Mouse (Mus musculus): ENCODE data around the gene Tuba1a.
"Not testable (repeated sequence)": the region's sequence is repeated elsewhere in the genome, so short reads cannot be mapped to it uniquely, and the experiment has no call there.

The Tuba1a gene

GRCm38 (mm10) chr15:98985240-98985981 is 31.9 kb upstream of the Tuba1a start:
- peak; percentile 82 for DNase-seq (ENCODE audit: low spot score)

GRCm38 (mm10) chr15:98984681-98985080 is 31.2 kb upstream of the Tuba1a start:
- no peak for DNase-seq (ENCODE audit: low spot score)

GRCm38 (mm10) chr15:98983431-98984081 is 30.1 kb upstream of the Tuba1a start:
- peak; percentile 83 for DNase-seq (ENCODE audit: low spot score)

GRCm38 (mm10) chr15:98982100-98982499 is 28.6 kb upstream of the Tuba1a start:
- DNase-seq (ENCODE audit: low spot score) = no peak

GRCm38 (mm10) chr15:98980012-98980614 is 26.6 kb upstream of the Tuba1a start:
- DNase-seq (ENCODE audit: low spot score) = no peak

DNA sequence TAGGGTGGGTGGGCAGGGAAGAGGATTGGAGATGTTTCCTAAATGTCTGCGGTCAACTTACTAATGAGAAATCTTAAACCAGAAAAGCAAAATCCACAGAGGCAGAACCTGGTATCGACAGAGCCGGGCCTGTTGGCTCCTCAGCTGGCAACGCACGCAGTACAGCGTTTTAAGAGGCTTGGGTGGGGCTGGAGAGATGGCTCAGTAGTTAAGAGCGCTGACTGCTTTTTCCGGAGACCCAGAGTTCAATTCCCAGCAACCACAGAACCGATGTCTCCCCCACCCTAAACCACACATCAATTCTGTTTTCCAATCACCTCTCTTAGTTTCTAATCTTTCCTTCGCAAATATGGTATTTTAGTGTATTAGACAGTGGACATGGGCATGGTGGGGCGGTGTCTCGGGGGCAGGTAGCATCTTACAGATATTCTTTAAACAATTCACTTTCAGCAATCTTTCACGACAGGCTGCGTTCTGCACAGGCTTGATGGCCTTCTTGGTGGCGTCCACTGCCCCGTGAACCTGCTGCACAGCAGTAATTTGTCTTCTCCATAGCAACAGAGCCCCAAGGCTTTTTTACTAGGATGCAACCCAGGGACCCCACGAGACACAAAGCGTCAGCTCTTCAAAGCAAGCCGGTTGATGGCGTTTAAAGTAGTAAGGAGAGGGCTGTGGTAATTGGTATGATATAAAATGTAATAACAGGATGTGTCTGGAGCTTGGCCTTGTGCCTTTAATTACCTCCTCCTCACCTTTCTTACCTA is 25.1 kb upstream of the Tuba1a start:
- DNase-seq (ENCODE audit: low spot score) = no peak

DNA sequence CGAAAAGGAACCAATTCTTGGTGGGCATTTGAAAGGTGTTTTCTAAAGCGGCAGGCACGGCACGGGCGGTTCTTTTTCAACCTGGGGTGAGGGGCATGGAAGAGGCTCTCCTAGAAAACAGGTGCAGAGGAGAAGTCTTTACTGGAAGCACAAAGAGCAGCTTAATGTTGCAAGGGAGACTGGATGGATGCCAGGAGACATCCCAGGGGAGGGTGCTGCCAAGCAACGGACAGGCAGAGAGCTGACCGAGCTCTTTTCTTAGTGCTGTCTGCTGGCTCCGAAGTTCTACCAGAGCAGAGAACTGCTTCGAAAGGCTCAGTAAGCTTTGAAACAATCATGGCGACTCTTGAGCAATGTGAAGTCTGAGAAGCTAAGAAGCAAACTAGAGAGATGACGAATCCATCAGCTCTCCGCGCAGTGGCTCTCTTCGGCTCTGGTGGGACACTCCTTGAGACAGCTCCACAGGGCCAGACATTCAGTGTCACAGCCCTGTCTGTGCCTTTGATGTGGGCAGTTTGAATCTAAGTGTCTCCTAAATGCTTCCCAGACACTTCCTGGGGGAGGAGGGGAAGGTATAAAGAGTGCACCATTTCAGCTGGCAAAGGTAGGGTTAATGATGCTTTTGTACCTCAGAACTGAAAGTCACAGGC is 24.4 kb upstream of the Tuba1a start:
- DNase-seq (ENCODE audit: low spot score) = no peak

DNA sequence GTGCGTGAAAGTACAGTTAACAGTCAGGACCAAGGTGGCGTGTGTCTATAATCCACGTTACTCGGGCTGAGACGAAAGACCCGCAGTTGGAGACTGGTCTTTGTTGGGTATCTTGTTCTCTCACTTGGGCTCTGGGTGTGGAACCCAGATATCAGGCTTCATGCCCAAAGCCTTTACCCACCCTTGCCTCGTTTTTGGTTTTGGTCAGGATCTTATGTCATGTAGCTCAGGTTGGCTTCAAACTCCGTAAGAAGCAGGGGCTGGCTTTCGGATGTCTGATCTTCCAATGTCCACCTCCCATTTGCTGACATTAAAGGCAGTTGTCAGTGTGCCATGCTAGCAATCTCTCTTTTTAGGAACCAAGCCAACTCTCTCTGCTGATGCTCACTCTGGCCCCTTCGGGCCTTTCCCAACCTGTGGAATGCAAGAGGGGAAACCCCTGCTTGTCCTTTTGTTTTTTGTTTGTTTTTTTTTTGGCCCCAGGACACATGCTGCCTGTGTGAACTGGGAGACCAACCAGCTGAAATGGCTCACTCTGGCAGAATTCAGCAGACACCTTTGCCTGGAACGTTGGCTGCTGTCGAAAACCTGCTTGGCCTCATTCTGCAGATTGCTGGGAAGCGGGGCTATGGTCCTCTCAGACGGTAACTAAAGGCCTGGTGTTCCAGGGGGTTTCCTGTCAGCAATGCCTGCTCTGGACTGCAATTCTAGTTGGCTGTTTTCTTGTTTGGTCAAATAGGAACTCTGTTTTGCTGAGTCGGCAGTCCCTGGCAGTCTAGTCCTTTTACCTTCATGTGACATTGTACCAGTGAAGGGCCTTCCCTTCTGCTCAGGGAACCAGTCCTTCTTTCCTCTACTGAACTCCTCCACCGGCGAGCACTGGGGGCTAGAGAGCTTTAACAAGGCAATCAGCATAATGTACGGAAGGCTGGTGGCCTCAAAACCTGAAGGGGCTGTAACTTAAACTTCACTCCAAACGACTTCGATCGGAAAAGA is 23.6 kb upstream of the Tuba1a start:
- no peak for DNase-seq (ENCODE audit: low spot score)

DNA sequence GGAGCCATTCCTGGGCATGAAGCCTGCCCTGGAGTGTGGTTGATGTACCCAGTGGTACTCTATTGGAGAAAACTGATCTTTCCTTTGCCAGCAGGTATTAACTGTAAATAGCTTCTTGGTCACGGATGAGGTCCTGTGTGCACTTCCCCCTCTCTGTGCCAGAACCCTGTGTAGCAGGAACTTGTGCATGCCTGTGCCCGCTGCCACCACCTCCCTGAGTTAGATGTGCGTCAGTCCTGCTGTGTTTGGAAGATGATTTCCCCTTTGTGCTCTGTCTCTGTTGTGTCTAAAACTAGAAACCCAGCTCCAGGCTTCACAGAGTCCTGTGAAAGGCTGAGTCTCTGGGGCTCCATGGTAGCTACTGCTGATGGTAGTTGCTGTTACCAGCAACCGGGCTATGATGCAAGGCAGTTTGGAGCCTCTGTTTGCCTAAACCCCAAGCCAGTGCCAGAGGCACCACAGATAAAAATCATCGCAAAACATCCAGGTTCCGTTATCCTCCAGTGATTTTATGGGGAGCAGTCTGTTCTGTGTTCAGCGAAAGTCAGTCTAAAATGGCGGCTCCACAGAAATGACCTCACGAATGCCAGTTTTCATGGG is 19.6 kb upstream of the Tuba1a start:
- DNase-seq (ENCODE audit: low spot score) = no peak

DNA sequence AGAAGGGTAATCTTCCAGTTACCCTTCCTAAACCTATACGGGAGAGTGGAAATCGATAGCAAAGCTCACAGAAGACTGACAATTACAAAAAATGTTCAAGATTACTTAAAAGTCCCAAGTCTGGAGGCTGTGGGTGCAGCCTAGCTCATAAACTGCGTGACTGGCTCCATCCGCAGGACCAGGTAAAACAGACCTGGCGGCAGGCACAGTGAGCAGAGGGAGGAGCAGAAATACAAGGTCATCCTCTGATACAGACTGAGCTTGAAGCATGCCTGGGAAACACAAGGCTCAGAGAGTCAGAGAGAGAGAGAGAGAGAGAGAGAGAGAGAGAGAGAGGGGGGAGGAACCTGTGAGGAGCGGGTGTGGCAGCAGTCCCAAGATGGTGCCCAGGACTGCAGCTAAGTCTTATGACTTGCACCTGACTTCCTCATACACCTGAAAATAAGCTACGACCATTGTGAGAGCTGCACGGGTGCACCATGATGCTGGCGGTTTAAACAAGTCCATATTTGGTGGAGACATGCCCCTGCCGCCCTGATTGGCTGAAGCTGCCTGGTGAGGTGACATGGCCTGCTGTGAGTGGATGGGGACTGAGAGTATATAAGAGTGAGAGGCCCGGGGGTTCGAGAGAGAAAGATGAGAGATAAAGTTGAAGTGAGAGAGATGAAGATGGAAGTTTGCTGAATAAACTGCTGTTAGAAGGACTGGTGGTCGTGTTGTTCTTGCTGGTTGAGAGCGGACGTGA is 18.2 kb upstream of the Tuba1a start:
- not testable (repeated sequence) for DNase-seq (ENCODE audit: low spot score)

DNA sequence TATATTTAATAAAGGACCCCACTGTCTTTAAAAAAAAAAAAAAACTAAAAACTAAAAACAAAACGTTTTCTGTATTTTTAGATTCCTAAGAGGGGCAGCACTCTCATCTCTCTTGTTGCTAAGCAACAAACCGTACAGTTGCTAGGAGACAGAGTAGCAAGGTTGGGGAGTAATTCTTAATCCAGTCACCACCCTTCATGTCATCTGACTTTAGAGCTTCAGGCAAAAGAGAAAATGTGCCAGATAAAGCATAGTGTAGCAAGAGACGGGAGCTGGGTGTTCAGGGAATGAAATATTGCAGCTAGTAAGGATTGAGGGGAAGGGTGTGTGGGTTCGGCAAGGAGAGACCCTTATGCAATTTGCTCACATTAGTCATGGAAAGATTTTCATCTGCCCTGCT is 17.6 kb upstream of the Tuba1a start:
- DNase-seq (ENCODE audit: low spot score) = peak; percentile 70

DNA sequence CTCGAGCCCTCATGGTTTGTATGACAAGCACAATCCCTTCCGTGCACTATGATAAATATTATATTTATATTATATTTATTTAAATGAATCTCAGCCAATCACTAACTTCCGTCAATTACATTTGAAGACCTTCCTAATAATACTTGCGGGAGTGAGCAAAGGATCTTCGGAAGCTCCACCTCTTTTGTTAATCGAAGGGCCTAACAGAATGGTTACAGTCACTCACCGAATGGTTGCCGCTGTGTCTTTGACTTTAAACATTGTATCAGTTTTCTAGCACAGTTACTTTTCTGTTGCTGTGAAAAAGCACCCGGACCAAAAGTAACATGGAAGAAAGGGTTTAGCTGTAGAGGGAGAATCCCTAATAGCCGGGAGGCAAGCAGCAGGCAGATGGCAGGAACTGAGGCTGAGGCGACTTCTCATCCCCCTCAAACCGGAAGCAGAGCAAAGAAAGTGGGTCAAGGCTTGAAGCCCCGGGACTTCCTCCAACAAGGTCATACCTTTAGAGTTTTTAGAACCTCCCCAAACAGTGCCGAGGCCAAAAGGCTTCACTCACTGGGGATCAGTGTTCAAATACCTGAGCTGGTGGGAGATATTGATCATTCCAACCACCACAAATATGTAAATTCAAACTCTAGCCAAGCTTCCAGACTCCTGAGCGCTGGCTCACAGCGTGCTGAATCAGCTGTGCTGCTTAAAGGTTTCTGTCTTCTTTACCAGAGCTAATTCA is 16.0 kb upstream of the Tuba1a start:
- peak; percentile 68 for DNase-seq (ENCODE audit: low spot score)

DNA sequence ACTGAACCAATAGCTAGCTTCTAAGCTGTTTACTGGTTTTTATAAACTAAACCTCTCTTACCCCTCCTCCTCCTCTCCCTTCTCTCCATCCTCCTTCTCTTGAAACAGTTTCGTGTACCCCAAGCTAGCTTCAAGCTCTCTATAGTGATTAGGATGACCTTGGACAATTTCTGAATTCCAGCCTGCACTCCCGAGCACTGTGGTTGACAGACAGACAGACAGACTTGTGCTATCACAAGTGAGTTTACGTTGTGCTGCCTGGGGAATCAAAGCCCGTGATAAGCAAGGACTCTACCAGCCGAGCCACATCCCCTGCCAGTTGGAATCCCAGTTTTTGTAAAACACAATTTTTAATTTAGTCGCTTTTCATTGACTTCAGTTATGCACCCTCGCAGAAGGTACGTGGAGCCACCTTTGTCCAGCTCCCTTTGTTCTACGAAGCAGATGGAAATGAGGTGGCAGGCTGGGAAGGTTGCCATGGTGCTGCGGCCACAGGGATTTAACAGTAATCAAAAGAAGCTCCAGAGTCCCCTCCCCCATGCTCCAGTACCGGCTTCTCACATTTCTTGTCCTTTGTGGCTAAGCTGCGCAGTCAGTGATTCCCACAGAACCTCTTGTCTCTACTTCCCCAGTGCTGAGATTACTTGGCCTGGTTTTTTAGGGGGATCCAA is 15.3 kb upstream of the Tuba1a start:
- peak; percentile 97 for DNase-seq (ENCODE audit: low spot score)

GRCm38 (mm10) chr15:98959531-98959930 is 6.0 kb upstream of the Tuba1a start:
- no peak for DNase-seq (ENCODE audit: low spot score)

DNA sequence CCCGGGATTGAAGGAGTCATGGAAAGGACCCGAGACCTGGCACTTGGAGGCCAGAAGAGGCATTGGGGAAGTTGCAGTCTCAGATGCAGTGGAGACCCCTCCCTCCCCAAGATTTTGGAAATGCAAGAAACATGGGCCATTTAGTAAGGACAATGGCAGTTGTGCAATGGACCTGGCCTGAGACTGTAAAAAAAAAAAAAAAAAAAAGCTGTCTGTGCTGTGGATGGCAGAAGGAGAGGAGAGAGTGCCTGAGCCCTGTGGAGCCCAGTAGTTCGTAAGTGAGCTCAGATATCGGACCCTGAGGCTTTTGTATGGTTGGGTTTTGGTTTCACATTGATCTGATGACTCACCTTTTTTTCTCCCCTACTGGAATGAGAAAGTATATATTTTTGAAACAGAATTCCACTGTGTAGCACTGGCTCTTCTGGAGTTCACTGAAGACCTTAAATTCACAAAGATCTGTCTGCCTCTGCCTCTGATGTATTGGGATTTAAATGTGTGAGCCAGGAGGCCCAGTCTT is 5.5 kb upstream of the Tuba1a start:
- DNase-seq (ENCODE audit: low spot score) = no peak

DNA sequence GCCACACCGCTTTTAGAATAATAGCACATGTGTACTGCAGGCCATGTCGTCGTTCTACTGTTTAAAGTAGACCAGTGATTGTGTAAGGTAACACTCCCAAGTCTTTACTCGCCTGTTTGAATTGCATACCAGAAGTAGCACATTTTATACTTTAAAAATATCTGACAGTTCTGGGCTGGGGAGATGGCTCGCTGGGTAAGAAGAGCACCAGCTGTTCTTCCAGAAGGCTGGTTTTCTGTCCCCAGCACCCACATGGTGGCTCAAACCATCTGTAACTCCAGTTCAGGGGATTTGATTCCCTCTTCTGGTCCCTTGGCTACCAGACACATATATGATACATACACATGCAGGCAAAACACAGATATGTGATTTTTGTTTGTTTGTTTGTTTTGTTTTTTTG is 4.0 kb upstream of the Tuba1a start:
- DNase-seq (ENCODE audit: low spot score) = no peak

GRCm38 (mm10) chr15:98956000-98956399 is 2.5 kb upstream of the Tuba1a start:
- no peak for DNase-seq (ENCODE audit: low spot score)

DNA sequence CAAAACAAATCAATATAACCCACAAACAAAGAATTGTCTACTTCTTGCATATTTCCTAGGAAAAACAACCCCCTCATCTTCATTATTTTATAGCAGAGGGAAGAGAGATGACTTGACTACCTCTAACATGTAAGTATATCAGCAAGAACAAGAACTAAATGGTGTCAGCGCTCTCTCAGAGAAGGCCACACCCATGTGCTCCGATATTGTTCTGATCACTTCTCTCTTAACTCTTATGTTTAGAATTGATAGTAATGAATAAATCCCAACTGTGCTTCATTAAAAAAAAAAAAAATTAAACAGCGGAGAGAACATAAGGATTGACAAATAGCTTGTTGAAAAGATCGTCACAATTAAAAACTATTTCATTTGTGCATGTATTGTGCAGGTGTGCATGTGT is 1.8 kb upstream of the Tuba1a start:
- no peak for DNase-seq (ENCODE audit: low spot score)

Measured in embryo, embryonic 10.5 days (tissue).